Mouse (Mus musculus) limb, embryonic 15.5 days (tissue): ENCODE measurements around the gene Snx32. TPM values are rescaled to one million over a fixed set of nuclear protein-coding genes. Genes with fewer than 3 reads are reported as not detected.
A peak's percentile ranks its signal among the peaks of the same experiment; 100 is the strongest.
"Not testable (repeated sequence)": the region's sequence is repeated elsewhere in the genome, so short reads cannot be mapped to it uniquely, and the experiment has no call there.

Source experiments
- ATAC-seq: fragments of 200-750 bp; cut with Nextera tagmentation; 2 replicates; pipeline ENCODE4 v1.8.0; 2017; ENCODE audit warnings: low read depth, moderate TSS enrichment; ENCODE audit not compliant: insufficient number of reproducible peaks, low FRiP score, low TSS enrichment
- H3K27ac ChIP-seq: fragments of 300-500 bp; sonication (generic); 2 replicates; pipeline ENCODE4 v1.5.1; 2015; ENCODE audit warnings: moderate library complexity, mild to moderate bottlenecking, inconsistent platforms
- H3K27me3 ChIP-seq: fragments of 300-500 bp; sonication (generic); 2 replicates; pipeline ENCODE4 v1.6.1; 2015; ENCODE audit warnings: inconsistent platforms
- H3K36me3 ChIP-seq: fragments of 300-500 bp; sonication (generic); 2 replicates; pipeline ENCODE4 v1.6.1; 2015; ENCODE audit warnings: inconsistent platforms
- H3K4me1 ChIP-seq: fragments of 300-500 bp; sonication (generic); 2 replicates; pipeline ENCODE4 v1.6.1; 2015; ENCODE audit warnings: inconsistent platforms
- H3K4me2 ChIP-seq: fragments of 300-500 bp; sonication (generic); 2 replicates; pipeline ENCODE4 v1.6.1; 2015; ENCODE audit warnings: mild to moderate bottlenecking, inconsistent platforms
- H3K4me3 ChIP-seq: fragments of 300-500 bp; sonication (generic); 2 replicates; pipeline ENCODE4 v1.5.1; 2015; ENCODE audit warnings: mild to moderate bottlenecking, inconsistent platforms
- H3K9ac ChIP-seq: fragments of 300-500 bp; sonication (generic); 2 replicates; pipeline ENCODE4 v1.6.1; 2015; ENCODE audit warnings: inconsistent platforms
- H3K9me3 ChIP-seq: fragments of 300-500 bp; sonication (generic); 2 replicates; pipeline ENCODE4 v1.6.1; 2016; ENCODE audit warnings: inconsistent platforms
- WGBS: fragments of 180-500 bp; shearing (Covaris S2); methylation state at CpG from one replicate; pipeline ENCODE4 v1.1.7; 2015; 5-methylcytosine and 5-hydroxymethylcytosine counted together
- polyA plus RNA-seq: library from polyadenylated mRNA; unstranded; fragments of >200 nt; fragmentation: Nextera tagmentation; extraction: Ambion mirVana; gene quantifications from 2 replicates; pipeline ENCODE4 v1.2.1, GENCODE M21; 2015

Gene Snx32
- polyA plus RNA-seq, 1 experiment from 2014 or later = 9.4 TPM

GRCm38 (mm10) chr19:5500330-5500875 lies 9.9 kb downstream of the Snx32 start:
- Histone ChIP-seq H3K9me3 (no peaks in the 10 kb centered on the region), H3K36me3 (peaks cover 24% of the 10 kb centered on the region), H3K9ac (no peak overlapping the region), H3K27me3 (no peaks in the 10 kb centered on the region), H3K4me1 (no peaks in the 10 kb centered on the region), H3K4me2 (no peak overlapping the region), H3K4me3 (no peak overlapping the region), H3K27ac (no peak overlapping the region)
- 89% methylated on average over 2 of the region's 2 CpGs for WGBS
- ATAC-seq = no peak

GRCm38 (mm10) chr19:5496052-5496370 lies 14.3 kb downstream of the Snx32 start:
- Histone ChIP-seq H3K27me3 (no peaks in the 10 kb centered on the region), H3K4me2 (no peak overlapping the region), H3K9me3 (no peaks in the 10 kb centered on the region), H3K36me3 (peaks cover 49% of the 10 kb centered on the region), H3K4me3 (no peak overlapping the region), H3K27ac (no peak overlapping the region), H3K4me1 (peaks cover 10% of the 10 kb centered on the region), H3K9ac (no peak overlapping the region)
- ATAC-seq = no peak
- WGBS = 85% methylated on average over 16 of the region's 16 CpGs

- Histone ChIP-seq H3K9me3 (no peaks in the 10 kb centered on the region), H3K4me3 (no peak overlapping the region), H3K27ac (no peak overlapping the region; the same call in 1 of the 2 replicates), H3K36me3 (peaks cover 49% of the 10 kb centered on the region), H3K4me1 (peaks cover 10% of the 10 kb centered on the region), H3K9ac (no peak overlapping the region), H3K4me2 (no peak overlapping the region), H3K27me3 (no peaks in the 10 kb centered on the region)
- ATAC-seq = no peak
- WGBS = 79% methylated on average over 12 of the region's 12 CpGs
Measured at GRCm38 (mm10) chr19:5495353-5496051, 14.8 kb downstream of the Snx32 start.

DNA sequence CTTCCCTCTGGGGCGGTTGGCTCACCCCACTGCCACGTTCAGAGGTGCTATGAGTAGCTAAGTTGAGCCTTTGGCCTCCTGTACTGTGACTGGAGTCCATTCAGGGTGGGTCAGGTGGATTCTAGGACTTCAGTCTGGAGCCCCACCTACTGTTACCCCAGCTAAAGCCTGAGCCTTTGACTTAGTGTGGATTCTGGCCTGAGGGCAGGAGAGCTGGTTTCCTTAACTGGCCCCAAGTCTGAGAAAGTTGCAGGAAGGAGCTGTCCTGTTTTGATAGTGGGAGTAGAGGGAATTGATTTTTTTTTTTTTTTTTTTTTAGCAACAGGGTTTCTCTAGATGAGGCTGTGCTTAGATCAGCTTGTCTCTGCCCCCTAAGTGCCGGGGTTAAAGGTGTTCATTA lies 16.0 kb downstream of the Snx32 start:
- Histone ChIP-seq H3K4me3 (no peak overlapping the region), H3K4me2 (no peak overlapping the region), H3K27ac (no peak overlapping the region), H3K9me3 (no peaks in the 10 kb centered on the region), H3K36me3 (peaks cover 49% of the 10 kb centered on the region), H3K4me1 (peaks cover 17% of the 10 kb centered on the region), H3K9ac (no peak overlapping the region), H3K27me3 (no peaks in the 10 kb centered on the region)
- WGBS = 79% methylated on average over 3 of the region's 3 CpGs
- no peak for ATAC-seq

DNA sequence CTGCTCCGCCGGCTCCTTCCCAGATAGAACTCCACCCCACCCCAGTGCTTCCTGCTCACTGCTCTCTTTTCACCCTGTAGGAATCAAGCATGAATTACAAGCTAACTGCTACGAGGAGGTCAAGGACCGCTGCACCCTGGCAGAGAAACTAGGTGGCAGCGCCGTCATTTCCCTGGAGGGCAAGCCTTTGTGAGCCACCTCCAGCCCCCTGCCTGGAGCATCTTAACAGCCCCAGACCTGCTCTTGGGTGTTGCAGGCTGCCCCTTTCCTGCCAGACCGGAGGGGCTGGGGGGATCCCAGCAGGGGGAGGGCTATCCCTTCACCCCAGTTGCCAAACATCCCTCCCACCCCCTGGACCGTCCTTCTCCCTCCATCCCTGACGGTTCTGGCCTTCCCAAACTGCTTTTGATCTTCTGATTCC lies 17.0 kb downstream of the Snx32 start:
- H3K4me2 ChIP-seq, ATAC-seq, H3K4me3 ChIP-seq, H3K27me3 ChIP-seq, H3K27ac ChIP-seq, H3K9me3 ChIP-seq, H3K9ac ChIP-seq: not testable (repeated sequence)
- WGBS = 68% methylated on average over 9 of the region's 9 CpGs
- Histone ChIP-seq H3K4me1 (peaks cover 24% of the 10 kb centered on the region), H3K36me3 (peaks cover 49% of the 10 kb centered on the region)

GRCm38 (mm10) chr19:5492641-5493040 lies 17.7 kb downstream of the Snx32 start:
- no peak for ATAC-seq
- H3K27me3 ChIP-seq = no peaks in the 10 kb centered on the region
- no peak overlapping the region for H3K9ac ChIP-seq
- H3K4me2 ChIP-seq = no peak overlapping the region
- no peaks in the 10 kb centered on the region for H3K9me3 ChIP-seq
- H3K4me3 ChIP-seq = no peak overlapping the region
- WGBS = 82% methylated on average over 4 of the region's 4 CpGs
- peaks cover 24% of the 10 kb centered on the region for H3K4me1 ChIP-seq
- H3K36me3 ChIP-seq = peaks cover 48% of the 10 kb centered on the region
- H3K27ac ChIP-seq = no peak overlapping the region

DNA sequence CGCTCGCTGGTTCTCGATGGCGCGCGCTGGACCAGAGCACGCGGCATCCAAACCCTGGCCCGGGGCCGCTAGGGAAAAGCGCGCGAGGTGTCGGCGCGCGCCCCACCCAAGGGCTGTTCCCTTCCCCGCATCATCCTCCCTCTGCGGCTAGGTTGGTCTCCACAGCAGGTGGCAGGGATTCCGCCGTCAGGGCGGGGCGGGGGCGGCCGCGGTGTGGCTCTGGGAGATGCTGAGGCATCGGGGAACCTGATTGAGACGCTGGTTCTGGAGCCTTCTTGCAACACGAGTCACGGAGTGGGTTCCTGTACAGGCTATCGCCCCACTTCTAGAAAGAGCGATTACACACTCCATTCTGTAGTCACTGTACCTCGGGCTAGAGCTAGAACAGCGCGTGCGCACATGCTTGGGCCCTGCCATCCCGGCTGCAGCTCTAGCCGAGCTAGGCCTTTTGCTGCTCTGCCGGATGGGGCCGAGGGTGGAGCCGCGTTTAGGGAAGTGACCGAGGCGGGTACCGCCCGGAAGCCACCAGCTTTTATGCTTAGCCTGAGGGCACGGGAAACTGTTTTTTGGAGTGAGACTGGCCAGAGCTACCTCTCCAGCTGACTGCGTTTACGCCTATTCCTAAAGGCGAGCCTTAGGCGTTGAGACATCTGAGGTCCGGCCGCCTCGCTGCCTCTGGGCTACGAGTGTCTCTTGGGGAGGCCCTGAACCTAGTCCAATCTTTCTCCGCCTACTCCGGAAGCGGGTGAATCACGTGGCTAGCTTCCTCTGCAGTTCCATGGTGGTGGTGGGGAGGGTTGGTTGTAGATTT lies 19.2 kb downstream of the Snx32 start:
- H3K9ac ChIP-seq = peak overlapping the region; percentile 87
- H3K36me3 ChIP-seq = peaks cover 35% of the 10 kb centered on the region
- H3K27me3 ChIP-seq = no peaks in the 10 kb centered on the region
- H3K9me3 ChIP-seq = no peaks in the 10 kb centered on the region
- 0 out of 2 replicates have a peak, but pooled peaks have one; percentile 13 for ATAC-seq
- H3K4me2 ChIP-seq = peak overlapping the region; percentile 63
- under 1% methylated on average over 59 of the region's 59 CpGs for WGBS
- H3K4me1 ChIP-seq = peaks cover 39% of the 10 kb centered on the region
- peak overlapping the region; percentile 99 for H3K27ac ChIP-seq
- peak overlapping the region; percentile 99 for H3K4me3 ChIP-seq

DNA sequence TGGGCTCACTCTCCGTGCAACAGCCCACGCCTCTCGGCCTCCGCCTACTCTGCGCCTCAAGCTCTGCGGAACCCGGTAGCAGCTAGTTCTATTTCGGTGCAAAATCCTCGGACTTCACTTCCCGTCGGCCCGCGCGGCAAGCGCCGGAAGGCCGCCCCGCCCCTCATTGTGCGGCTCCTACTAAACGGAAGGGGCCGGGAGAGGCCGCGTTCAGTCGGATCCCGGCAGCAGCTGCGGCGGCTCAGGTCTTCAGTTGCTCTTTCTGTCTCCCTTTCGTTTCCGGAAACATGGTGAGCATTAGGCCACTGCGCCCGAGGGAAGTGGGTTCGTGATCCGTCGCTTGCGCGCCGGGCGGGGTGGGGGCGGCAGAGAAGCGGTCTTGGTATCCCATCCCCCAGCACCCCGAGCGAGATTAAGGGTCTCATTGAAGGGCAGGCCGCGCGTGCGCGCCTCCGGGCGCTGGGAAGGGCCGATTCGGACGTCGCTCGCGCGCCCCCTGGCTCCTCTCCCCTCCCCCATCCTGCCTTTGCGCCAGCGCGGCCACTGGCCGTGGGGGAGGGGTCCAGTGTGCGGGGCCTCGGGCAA lies 19.9 kb downstream of the Snx32 start, which contains the start of gene Cfl1:
Cfl1 (plus strand) TSS at position 143 of the 585 bp plus-strand sequence.
- under 1% methylated on average over 62 of the region's 62 CpGs for WGBS
- Histone ChIP-seq H3K36me3 (peaks cover 35% of the 10 kb centered on the region), H3K27me3 (no peaks in the 10 kb centered on the region), H3K4me3 (peak within 1 kb of the TSS; percentile 99), H3K4me2 (peak within 1 kb of the TSS; percentile 70), H3K9me3 (no peaks in the 10 kb centered on the region), H3K27ac (peak within 1 kb of the TSS; percentile 99), H3K4me1 (peaks cover 44% of the 10 kb centered on the region), H3K9ac (peak within 1 kb of the TSS; percentile 87)
- peak; percentile 75 for ATAC-seq

- Histone ChIP-seq H3K4me3 (peak overlapping the region; percentile 99), H3K4me1 (peaks cover 44% of the 10 kb centered on the region), H3K4me2 (peak overlapping the region; percentile 70), H3K36me3 (peaks cover 38% of the 10 kb centered on the region), H3K27ac (peak overlapping the region; percentile 99)
- H3K9me3 ChIP-seq, H3K27me3 ChIP-seq, ATAC-seq, H3K9ac ChIP-seq: not testable (repeated sequence)
- 38% methylated on average over 10 of the region's 10 CpGs for WGBS
Measured at GRCm38 (mm10) chr19:5489721-5490120, 20.6 kb downstream of the Snx32 start.

- H3K27ac ChIP-seq = peak overlapping the region; percentile 97
- peak overlapping the region; percentile 70 for H3K4me2 ChIP-seq
- no peaks in the 10 kb centered on the region for H3K27me3 ChIP-seq
- H3K9me3 ChIP-seq = no peaks in the 10 kb centered on the region
- peak overlapping the region; percentile 21; the same call in 1 of the 2 replicates for H3K9ac ChIP-seq
- H3K36me3 ChIP-seq = peaks cover 38% of the 10 kb centered on the region
- WGBS = under 1% methylated on average over 26 of the region's 26 CpGs
- H3K4me1 ChIP-seq = peaks cover 44% of the 10 kb centered on the region
- H3K4me3 ChIP-seq = peak overlapping the region; percentile 50
- ATAC-seq = peak; percentile 84
Measured at GRCm38 (mm10) chr19:5488878-5489571, 21.3 kb downstream of the Snx32 start.

- ATAC-seq = peak; percentile 78
- peak within 1 kb of the TSS; percentile 70 for H3K4me2 ChIP-seq
- no peaks in the 10 kb centered on the region for H3K9me3 ChIP-seq
- peaks cover 39% of the 10 kb centered on the region for H3K36me3 ChIP-seq
- H3K4me3 ChIP-seq = peak within 1 kb of the TSS; percentile 50
- whole genome bisulfite sequencing = 0% methylated on average over 39 of the region's 39 CpGs
- peaks cover 44% of the 10 kb centered on the region for H3K4me1 ChIP-seq
- peak within 1 kb of the TSS; percentile 97 for H3K27ac ChIP-seq
- peak within 1 kb of the TSS; percentile 41 for H3K9ac ChIP-seq
- H3K27me3 ChIP-seq = no peaks in the 10 kb centered on the region
Measured at GRCm38 (mm10) chr19:5487768-5488550, 22.4 kb downstream of the Snx32 start, which contains the start of gene Mus81. Mus81 (minus strand) TSS chr19:5488402.
